Mouse (Mus musculus) cerebellum, adult 18-20 months (tissue): ENCODE measurements at regions not wholly inside any gene's neighbourhood (a gene's known extent, or its start where the extent isn't known, plus 50 kb on each side); places are given as distances from the start of the nearest gene placed in this dataset.

ENCODE experiments used
- DNase-seq, 2 experiments: peaks; one replicate each; pipeline ENCODE4 v3.0.0; 2021

DNA sequence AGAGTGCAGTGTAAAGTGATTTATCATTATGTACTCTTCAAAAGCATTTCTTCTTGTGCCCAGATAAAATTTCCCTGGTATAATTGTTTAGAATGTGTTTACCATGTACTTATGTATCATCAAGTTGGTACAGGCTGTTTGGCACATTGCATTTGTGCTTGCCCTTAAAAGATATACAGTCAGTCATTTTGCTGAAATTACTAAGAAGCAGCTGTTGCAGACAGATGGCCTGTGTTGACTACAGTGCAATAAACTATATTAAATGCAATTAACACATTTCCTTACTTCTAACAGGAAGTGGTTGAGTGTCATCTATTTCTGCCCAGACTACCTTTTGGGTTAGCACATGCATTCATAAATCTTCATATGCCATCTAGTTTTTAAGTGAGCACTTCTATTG, 954.9 kb upstream of the 4931408C20Rik start:
- DNase-seq = no peak

DNA sequence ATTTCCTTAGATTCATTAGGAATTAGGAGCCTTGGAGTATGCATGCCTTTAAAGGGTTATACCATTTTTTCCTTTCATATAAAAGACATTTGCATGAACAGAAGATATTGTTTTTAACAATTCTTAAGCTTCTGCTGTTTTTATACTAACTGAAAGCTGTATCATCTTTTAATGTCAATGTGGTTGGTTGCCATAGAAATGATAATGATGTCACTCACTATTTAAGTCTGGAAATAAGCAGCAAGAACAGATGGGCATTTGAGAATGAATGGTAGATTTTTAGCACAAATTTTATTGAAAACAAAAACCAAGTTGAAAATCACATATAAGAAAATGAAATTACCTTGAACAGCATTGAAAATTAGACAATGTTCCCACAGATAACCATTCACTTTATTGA, 941.8 kb upstream of the 4931408C20Rik start:
- no peak for DNase-seq

DNA sequence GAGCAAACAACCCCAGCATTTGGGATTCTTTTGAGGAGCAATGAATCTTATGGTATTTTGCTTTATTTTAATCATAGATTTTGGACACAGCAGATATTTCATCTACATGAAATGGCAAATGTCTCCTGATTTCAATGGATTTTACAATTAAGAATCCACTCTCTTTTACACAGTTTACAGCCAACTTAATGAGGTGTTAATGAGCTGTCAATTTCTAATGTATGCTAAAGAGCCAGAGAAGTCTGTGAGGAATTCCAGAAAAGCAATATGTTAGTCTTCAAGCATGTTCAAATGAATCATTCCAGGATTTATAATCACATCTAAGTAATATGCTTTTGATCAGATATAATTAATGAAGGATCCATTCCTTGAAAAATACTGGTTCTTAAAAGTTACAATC, 929.0 kb upstream of the 4931408C20Rik start:
- DNase-seq = no peak

DNA sequence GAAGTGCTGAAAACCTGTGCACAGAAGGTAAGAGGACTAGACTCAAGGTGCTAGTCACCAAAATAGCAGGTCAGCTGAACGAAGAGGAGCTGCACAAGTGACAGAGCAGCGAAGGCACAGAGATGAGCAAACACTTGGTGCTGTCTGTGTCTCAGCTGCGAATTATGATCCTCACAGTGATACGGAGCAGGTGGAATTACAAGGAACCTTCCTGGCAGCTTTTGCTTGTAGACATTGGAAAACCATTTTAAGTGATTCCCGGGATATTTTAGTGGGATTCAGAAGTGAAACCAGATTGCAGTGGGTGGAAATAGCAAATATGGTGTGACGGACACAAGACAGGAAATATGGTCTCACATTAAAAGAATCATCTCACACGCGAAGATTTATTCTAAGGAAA, 921.3 kb upstream of the 4931408C20Rik start:
- no peak for DNase-seq

DNA sequence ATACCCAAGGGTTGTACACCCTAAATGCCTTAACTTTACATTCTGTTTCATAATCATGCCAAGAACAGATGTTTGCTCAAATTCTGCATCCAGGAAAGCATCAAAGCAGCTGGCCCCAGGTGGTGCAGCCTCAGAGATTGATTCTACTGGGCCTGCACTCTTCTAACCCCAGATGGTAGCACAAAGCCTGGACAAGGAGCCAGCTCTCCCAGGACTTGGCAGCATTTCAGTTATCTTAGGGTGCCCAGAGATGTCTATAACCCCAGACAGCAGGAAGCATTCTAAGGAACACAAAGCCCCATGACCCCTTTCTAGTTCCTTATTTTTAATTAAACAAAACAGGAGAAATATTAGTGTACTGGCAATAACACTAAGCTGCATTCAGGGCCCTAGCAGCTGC, 891.5 kb upstream of the 4931408C20Rik start:
- DNase-seq = peak; percentile 11 to 12

DNA sequence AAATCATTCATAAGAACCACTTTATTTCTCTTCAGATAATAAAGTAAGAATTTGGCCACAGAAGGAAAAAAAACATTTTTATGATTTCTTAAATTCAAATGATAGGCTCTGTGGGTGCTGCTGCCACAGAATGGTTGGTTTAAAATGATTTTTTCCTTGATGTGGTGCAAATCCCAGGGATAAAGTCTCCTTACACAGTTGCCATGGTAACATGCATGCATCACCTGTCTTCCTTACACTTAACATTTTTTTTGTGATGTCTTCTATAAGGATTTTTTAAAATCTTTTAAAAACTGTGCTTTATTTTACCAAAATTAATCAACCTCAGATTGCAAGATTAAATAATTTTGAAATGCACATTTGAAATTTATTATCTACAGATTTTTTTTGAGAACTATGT, 872.2 kb upstream of the 4931408C20Rik start:
- no peak for DNase-seq

DNA sequence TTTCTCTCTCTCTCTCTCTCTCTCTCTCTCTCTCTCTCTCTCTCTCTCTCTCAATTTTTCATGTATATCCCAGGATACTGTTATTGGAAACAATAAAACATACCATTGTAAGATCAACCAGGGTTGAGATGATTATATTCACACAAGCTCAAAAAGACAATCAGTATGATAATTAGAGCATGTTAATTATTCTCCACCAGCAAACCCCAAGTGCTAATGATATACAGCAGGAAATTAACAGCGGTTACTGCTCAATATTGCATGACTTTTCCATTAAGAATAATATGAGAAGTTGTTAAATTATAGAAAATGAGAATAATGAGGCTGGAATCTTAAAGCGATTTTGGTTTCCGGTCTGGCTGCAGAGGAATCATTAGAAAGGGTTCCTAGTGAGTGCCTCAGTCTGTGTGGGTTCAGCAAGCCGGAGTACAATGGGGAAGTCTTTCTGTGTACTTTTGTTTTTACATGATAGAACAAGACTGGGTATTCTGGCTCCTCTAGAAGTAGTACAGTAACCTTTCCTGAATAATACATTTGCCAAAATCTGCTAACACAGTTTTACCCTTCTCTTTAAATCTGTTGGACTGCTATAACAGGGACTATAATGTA, 823.6 kb upstream of the 4931408C20Rik start:
- no peak for DNase-seq

DNA sequence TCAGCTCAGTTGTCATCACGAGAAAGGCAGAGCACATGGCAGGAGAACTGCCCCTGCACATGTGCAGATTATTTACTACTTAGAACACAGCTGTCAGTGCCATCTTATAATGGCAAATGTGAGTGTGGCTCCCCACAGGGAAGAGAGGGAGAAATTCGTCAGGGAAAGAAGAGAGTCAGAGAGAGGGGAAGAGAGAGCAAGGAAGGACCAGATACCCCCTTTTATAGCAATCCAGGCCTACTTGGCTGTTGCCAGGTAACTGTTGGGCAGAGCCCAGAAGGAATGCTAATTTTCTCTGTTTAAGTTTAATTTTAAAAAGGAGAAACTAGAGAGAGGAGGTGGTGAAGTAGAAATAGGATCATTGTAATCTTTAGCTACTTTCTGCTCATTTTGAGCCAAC, 816.5 kb upstream of the 4931408C20Rik start:
- DNase-seq = no peak

DNA sequence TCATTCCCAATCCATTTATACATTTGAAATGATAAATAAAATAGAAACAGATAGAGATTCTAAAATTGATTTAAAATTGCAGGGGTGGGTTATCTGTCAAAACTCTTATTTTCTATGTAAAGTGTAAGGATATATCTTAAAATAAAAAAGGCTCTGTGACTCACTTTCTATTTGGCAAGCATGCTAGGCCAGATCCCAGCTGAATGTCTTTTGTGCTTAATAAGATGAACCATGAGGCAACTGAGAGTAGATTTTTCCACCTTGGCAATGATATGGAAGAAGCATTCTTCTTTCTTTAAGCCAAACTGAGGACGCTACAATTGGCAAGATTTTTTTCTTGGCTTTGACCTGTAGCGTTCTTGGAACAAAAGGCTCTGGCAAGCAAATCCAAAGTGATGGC, 791.7 kb upstream of the 4931408C20Rik start:
- DNase-seq = no peak

DNA sequence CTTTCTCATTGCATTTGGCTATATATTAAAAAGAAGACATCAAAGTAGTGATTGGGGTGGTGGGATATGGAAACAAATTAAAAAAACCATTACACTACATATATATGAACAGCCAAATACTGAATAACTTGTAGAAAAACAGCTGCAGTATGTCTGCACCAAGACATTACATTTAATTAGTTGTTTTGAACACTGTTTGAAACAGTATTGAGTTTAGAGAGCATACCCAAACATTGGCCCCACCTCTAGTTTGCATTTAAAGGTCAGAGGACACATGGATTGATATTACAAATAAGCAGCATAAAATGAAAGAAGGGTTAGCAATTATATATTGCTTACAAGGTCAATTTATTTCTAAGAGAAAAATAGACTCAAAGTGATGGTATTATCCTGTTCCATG, 758.8 kb upstream of the 4931408C20Rik start:
- DNase-seq = no peak
